Mouse (Mus musculus) stomach, embryonic 15.5 days (tissue): ENCODE measurements at regions not wholly inside any gene's neighbourhood (a gene's known extent, or its start where the extent isn't known, plus 50 kb on each side); places are given as distances from the start of the nearest gene placed in this dataset.

Experiments
- ATAC-seq: fragments of 200-750 bp; cut with Nextera tagmentation; 2 replicates; pipeline ENCODE4 v1.8.0; 2017; ENCODE audit warnings: low read depth, moderate number of reproducible peaks, moderate TSS enrichment; ENCODE audit not compliant: insufficient read depth, low FRiP score
- H3K27ac ChIP-seq: fragments of 300-500 bp; sonication (generic); 2 replicates; pipeline ENCODE4 v1.5.1; 2015; ENCODE audit warnings: mild to moderate bottlenecking, inconsistent platforms
- H3K27me3 ChIP-seq: fragments of 300-500 bp; sonication (generic); replicated peaks from 2 replicates; pipeline ENCODE4 v1.6.1; 2015; ENCODE audit warnings: inconsistent platforms
- H3K36me3 ChIP-seq: fragments of 300-500 bp; sonication (generic); 2 replicates; pipeline ENCODE4 v1.6.1; 2015; ENCODE audit warnings: inconsistent platforms
- H3K4me1 ChIP-seq: fragments of 300-500 bp; sonication (generic); 2 replicates; pipeline ENCODE4 v1.6.1; 2015; ENCODE audit warnings: inconsistent platforms
- H3K4me2 ChIP-seq: fragments of 300-500 bp; sonication (generic); 2 replicates; pipeline ENCODE4 v1.6.1; 2015; ENCODE audit warnings: mild to moderate bottlenecking, inconsistent platforms
- H3K4me3 ChIP-seq: fragments of 300-500 bp; sonication (generic); replicated peaks from 2 replicates; pipeline ENCODE4 v1.5.1; 2015; ENCODE audit warnings: inconsistent platforms
- H3K9ac ChIP-seq: fragments of 300-500 bp; sonication (generic); 2 replicates; pipeline ENCODE4 v1.6.1; 2015; ENCODE audit warnings: inconsistent platforms
- H3K9me3 ChIP-seq: fragments of 300-500 bp; sonication (generic); 2 replicates; pipeline ENCODE4 v1.6.1; 2016; ENCODE audit warnings: inconsistent platforms
- WGBS: fragments of 180-500 bp; shearing (Covaris S2); methylation state at CpG from one replicate; pipeline ENCODE4 v1.1.7; 2015; 5-methylcytosine and 5-hydroxymethylcytosine counted together

- no peak overlapping the region for H3K4me2 ChIP-seq
- 70% methylated on average over 4 of the region's 4 CpGs for WGBS
- H3K27ac ChIP-seq = no peak overlapping the region
- ATAC-seq = no peak
- H3K9me3 ChIP-seq = no peaks in the 10 kb centered on the region
- H3K9ac ChIP-seq = no peak overlapping the region
- no peaks in the 10 kb centered on the region for H3K36me3 ChIP-seq
- no peaks in the 10 kb centered on the region for H3K4me1 ChIP-seq
- H3K4me3 ChIP-seq = no peak overlapping the region
- no peaks in the 10 kb centered on the region for H3K27me3 ChIP-seq
These were observed 172.4 kb upstream of the Pln start for GRCm38 (mm10) chr10:53165036-53165435.

DNA sequence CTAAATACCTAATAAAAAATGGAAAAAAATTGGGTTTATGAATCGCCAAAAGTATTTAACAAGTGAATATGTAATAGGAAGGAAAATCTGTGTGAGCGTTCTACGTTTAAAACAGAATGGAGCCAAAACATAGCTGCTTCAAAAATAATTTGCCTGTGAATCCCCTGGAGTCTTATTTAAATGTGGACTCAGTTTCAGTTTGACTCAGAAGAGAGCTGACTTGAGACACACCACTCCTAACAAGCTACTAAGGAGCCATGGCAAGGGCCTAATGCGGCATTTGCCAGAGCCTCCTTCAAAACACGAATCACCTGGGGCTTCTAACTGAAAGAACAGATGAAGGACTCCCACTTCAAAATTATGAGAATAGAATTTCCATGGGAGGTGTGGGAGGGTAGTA lies 169.7 kb upstream of the Pln start:
- 95% methylated on average over 5 of the region's 5 CpGs for WGBS
- no peak for ATAC-seq
- Histone ChIP-seq H3K9ac (no peak overlapping the region), H3K36me3 (no peaks in the 10 kb centered on the region), H3K4me3 (no peak overlapping the region), H3K4me2 (no peak overlapping the region), H3K27me3 (no peaks in the 10 kb centered on the region), H3K4me1 (no peaks in the 10 kb centered on the region), H3K9me3 (no peaks in the 10 kb centered on the region), H3K27ac (no peak overlapping the region)

DNA sequence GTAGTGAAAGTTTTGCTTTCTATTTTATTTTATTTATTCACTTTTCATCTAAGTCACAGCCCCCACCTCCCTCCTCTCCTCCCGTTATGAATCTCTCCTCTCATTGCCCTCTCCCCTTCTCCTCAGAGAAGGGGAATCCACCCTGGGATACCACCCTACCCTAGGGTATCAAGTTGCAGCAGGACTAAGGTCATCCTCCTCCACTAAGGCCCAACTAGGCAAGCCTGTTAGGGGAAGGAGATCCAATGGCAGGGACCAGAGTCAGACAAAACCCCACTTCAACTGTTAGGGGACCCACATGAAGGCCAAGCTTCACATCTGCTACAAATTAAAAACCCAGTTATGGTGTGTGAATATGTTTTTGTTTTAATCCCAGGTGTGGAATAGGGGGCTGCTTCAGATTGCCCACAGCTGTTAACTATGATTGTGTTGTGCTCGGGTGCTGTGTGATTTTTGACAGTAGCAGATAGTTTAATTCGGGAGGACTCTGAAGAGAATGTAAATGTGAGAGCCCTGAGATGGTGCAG lies 163.4 kb upstream of the Pln start:
- WGBS = 57% methylated on average over 3 of the region's 3 CpGs
- no peak for ATAC-seq

GRCm38 (mm10) chr10:53175946-53176345 lies 161.5 kb upstream of the Pln start:
- Histone ChIP-seq H3K36me3 (no peaks in the 10 kb centered on the region), H3K4me1 (no peaks in the 10 kb centered on the region), H3K27ac (no peak overlapping the region), H3K9me3 (no peaks in the 10 kb centered on the region), H3K4me2 (no peak overlapping the region), H3K4me3 (no peak overlapping the region), H3K27me3 (no peaks in the 10 kb centered on the region), H3K9ac (no peak overlapping the region)
- ATAC-seq = no peak
- WGBS = 86% methylated on average over 2 of the region's 2 CpGs

More for the DNA sequence above, 163.4 kb upstream of the Pln start:
- Histone ChIP-seq H3K9ac (no peak overlapping the region), H3K4me3 (no peak overlapping the region), H3K9me3 (no peaks in the 10 kb centered on the region), H3K4me1 (no peaks in the 10 kb centered on the region), H3K36me3 (no peaks in the 10 kb centered on the region), H3K27ac (no peak overlapping the region), H3K27me3 (no peaks in the 10 kb centered on the region), H3K4me2 (no peak overlapping the region)

- Histone ChIP-seq H3K9ac (no peak overlapping the region), H3K4me1 (no peaks in the 10 kb centered on the region), H3K27ac (no peak overlapping the region), H3K27me3 (no peaks in the 10 kb centered on the region), H3K36me3 (no peaks in the 10 kb centered on the region), H3K9me3 (no peaks in the 10 kb centered on the region), H3K4me2 (no peak overlapping the region), H3K4me3 (no peak overlapping the region)
- WGBS = 50% methylated on average over 6 of the region's 6 CpGs
- no peak for ATAC-seq
These were observed 158.9 kb upstream of the Pln start for GRCm38 (mm10) chr10:53178561-53178960.

DNA sequence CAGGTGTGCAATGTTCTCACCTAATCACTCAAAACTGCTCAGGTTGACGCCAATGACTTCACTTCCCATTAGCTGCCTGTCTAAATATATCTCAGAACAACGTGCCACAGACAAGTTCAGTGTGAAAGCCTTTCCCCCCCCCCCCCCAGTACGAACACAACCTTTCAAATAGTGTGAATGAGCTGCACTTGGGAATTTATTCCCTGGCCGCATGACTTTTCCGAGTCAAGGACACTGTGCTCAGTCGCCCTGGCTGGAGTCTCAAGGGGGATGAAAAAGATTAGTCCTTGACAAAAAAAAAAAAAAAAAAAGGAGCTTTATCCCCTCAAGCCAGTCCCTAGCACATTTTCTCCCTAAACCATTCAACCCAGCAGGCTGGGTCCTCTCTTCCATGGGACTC lies 158.4 kb upstream of the Pln start:
- H3K4me2 ChIP-seq = no peak overlapping the region
- no peak; the same call in 1 of the 2 replicates for ATAC-seq
- no peak overlapping the region for H3K27ac ChIP-seq
- no peaks in the 10 kb centered on the region for H3K9me3 ChIP-seq
- H3K27me3 ChIP-seq = no peaks in the 10 kb centered on the region
- WGBS = 46% methylated on average over 6 of the region's 6 CpGs
- H3K4me3 ChIP-seq = no peak overlapping the region
- H3K4me1 ChIP-seq = no peaks in the 10 kb centered on the region
- H3K36me3 ChIP-seq = no peaks in the 10 kb centered on the region
- no peak overlapping the region for H3K9ac ChIP-seq

DNA sequence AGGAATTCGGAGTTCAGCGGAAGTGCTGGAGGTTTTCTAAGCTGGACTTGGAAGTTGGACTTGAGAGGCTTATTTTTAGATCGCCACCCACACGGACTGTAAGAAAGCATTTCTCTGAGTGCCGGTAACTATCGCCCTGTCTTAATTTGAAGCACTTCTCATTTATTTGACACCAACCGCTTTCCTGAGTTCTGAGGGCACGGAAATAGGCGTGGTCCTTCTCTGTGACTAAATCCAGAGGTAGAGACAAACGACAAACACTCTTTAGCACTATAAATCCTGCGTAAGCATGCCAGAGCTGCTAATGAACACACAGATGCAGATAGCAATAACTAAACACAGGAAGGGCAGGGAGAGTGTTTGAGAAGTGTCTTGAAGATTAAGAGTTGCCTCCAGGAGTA lies 156.7 kb upstream of the Pln start:
- Histone ChIP-seq H3K27ac (peak overlapping the region; percentile 12; the same call in 1 of the 2 replicates), H3K4me1 (no peaks in the 10 kb centered on the region), H3K9me3 (no peaks in the 10 kb centered on the region), H3K4me3 (no peak overlapping the region), H3K36me3 (no peaks in the 10 kb centered on the region), H3K9ac (no peak overlapping the region), H3K27me3 (no peaks in the 10 kb centered on the region), H3K4me2 (no peak overlapping the region)
- ATAC-seq = no peak
- WGBS = 16% methylated on average over 11 of the region's 11 CpGs

GRCm38 (mm10) chr10:53181413-53181812 lies 156.1 kb upstream of the Pln start:
- no peaks in the 10 kb centered on the region for H3K4me1 ChIP-seq
- no peak overlapping the region for H3K4me2 ChIP-seq

DNA sequence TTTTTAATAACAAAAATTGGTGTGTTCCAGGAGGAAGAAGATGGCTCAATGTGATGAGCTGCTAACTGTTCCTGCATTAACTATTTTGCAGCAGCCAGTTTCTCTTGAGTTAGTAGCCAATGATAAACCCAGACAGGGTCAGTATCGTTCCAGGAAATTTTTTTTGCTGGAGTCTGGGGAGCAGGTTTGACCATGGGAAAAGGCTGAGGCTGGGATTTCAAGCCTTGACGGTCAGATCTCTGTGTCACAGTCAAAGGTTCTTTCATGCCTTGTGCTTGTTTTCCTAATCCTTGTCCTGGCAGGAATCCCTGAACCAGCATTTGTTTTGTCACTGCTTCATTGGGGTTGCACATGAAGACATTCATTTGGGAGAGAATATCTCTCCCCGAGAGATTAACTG lies 129.0 kb upstream of the Pln start:
- WGBS = 84% methylated on average over 3 of the region's 3 CpGs
- Histone ChIP-seq H3K27me3 (no peaks in the 10 kb centered on the region), H3K4me2 (no peak overlapping the region), H3K4me1 (no peaks in the 10 kb centered on the region), H3K9ac (no peak overlapping the region), H3K9me3 (no peaks in the 10 kb centered on the region), H3K27ac (no peak overlapping the region), H3K4me3 (no peak overlapping the region), H3K36me3 (no peaks in the 10 kb centered on the region)
- ATAC-seq = no peak

More at GRCm38 (mm10) chr10:53181413-53181812, 156.1 kb upstream of the Pln start:
- no peak overlapping the region for H3K9ac ChIP-seq
- no peak overlapping the region for H3K27ac ChIP-seq
- WGBS = 53% methylated on average over 9 of the region's 9 CpGs
- no peak for ATAC-seq
- H3K9me3 ChIP-seq = no peaks in the 10 kb centered on the region
- H3K4me3 ChIP-seq = no peak overlapping the region
- H3K36me3 ChIP-seq = no peaks in the 10 kb centered on the region
- H3K27me3 ChIP-seq = no peaks in the 10 kb centered on the region

GRCm38 (mm10) chr10:53209916-53210315 lies 127.6 kb upstream of the Pln start:
- no peak overlapping the region for H3K27ac ChIP-seq
- no peaks in the 10 kb centered on the region for H3K27me3 ChIP-seq
- no peak overlapping the region for H3K9ac ChIP-seq
- H3K4me2 ChIP-seq = no peak overlapping the region
- H3K36me3 ChIP-seq = no peaks in the 10 kb centered on the region
- no peaks in the 10 kb centered on the region for H3K4me1 ChIP-seq
- H3K4me3 ChIP-seq = no peak overlapping the region
- no peaks in the 10 kb centered on the region for H3K9me3 ChIP-seq
- ATAC-seq = no peak
